Mouse (Mus musculus): ENCODE data around the gene Atg14.

DNA sequence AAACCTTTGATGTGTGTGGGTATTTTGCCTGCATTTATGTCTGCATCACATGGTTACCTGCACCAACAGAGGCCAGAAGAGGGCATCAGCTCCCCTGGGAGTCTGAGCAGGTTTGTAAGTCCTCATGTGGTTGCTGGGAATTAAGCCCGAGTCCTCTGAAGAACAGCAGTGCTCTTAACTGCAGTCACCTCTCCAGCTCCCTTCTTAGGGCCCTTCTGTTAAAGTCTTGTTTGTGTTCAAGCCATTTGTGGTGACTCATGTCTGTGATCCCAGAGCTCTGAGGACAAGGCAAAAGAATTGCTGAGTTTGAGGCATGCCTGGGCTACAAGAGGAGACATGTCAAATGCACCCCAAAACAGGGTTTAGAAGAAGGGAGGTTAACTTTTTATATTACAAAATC, 38.0 kb downstream of the Atg14 start:
- TF ChIP-seq CTCF (IDR thresholded peaks at IDR 0.05; ENCODE audit: control insufficient read depth, insufficient read depth, insufficient replicate concordance, low read depth, low read length) (no peak), POLR2A (IDR thresholded peaks at IDR 0.05; ENCODE audit: control insufficient read depth, low read depth, low read length) (no peak)
